Mouse (Mus musculus) myocyte (in vitro differentiated cells): ENCODE results near the gene Htr6.

Experiments used
- E2F4 ChIP-seq: IDR thresholded peaks from one replicate; pipeline ENCODE4 v1.6.1; 2011; ENCODE audit warnings: mild to moderate bottlenecking, control low read depth, moderate library complexity; ENCODE audit not compliant: insufficient read depth
- MAX ChIP-seq: IDR thresholded peaks from one replicate; pipeline ENCODE4 v1.6.1; 2011; ENCODE audit warnings: low read depth, mild to moderate bottlenecking, control low read depth
- MYOD1 ChIP-seq, 3 experiments: IDR thresholded peaks; one replicate each; pipeline ENCODE4 v1.6.1; 2011; ENCODE audit warnings: control low read depth in 2 of 3, low read depth in 2 of 3, mild to moderate bottlenecking in 2 of 3, moderate library complexity in 1 of 3; ENCODE audit not compliant: insufficient read length in 2 of 3, control insufficient read depth in 1 of 3
- POLR2A ChIP-seq: IDR thresholded peaks from one replicate; pipeline ENCODE4 v1.6.1; 2011; ENCODE audit warnings: low read depth, mild to moderate bottlenecking, control low read depth, moderate library complexity; ENCODE audit not compliant: insufficient read length
- POLR2AphosphoS2 ChIP-seq: IDR thresholded peaks from one replicate; pipeline ENCODE4 v1.6.1; 2011; ENCODE audit warnings: low read depth, control low read depth; ENCODE audit not compliant: insufficient read length
- REST ChIP-seq: IDR thresholded peaks from one replicate; pipeline ENCODE4 v1.6.1; 2011; ENCODE audit warnings: mild to moderate bottlenecking, control low read depth, moderate library complexity; ENCODE audit not compliant: insufficient read depth, insufficient read length
- SRF ChIP-seq: IDR thresholded peaks from one replicate; pipeline ENCODE4 v1.6.1; 2011; ENCODE audit warnings: low read depth; ENCODE audit not compliant: control insufficient read depth, insufficient read length
- TCF12 ChIP-seq: IDR thresholded peaks from one replicate; pipeline ENCODE4 v1.6.1; 2011; ENCODE audit warnings: mild to moderate bottlenecking, control low read depth; ENCODE audit not compliant: poor library complexity, insufficient read depth, severe bottlenecking
- USF1 ChIP-seq: IDR thresholded peaks from one replicate; pipeline ENCODE4 v1.6.1; 2011; ENCODE audit warnings: low read depth, mild to moderate bottlenecking, control low read depth, moderate library complexity

GRCm38 (mm10) chr4:139120281-139120814 lies 45.0 kb upstream of the Htr6 start:
- TF ChIP-seq POLR2A = no peak
- TF ChIP-seq E2F4 = no peak
- TF ChIP-seq POLR2AphosphoS2 = no peak
- no peak for TF ChIP-seq USF1
- TF ChIP-seq MAX = no peak
- no peak for TF ChIP-seq TCF12
- TF ChIP-seq MYOD1 (IDR thresholded peaks at IDR 0.05; ENCODE audit: control insufficient read depth in 1 of 3, insufficient read length in 2 of 3, low read depth in 2 of 3) = no peak
- no peak for TF ChIP-seq SRF
- TF ChIP-seq REST = no peak
